Mouse (Mus musculus) forebrain, embryonic 12.5 days (tissue): Measurements from ENCODE around the gene Gm2431. TPM values are rescaled to one million over a fixed set of nuclear protein-coding genes. Genes with fewer than 3 reads are reported as not detected.
A peak's percentile ranks its signal among the peaks of the same experiment; 100 is the strongest.
"Not testable (repeated sequence)": the region's sequence is repeated elsewhere in the genome, so short reads cannot be mapped to it uniquely, and the experiment has no call there.

Experiments
- ATAC-seq: fragments of 200-750 bp; cut with Nextera tagmentation; 2 replicates; pipeline ENCODE4 v1.8.0; 2017; ENCODE audit warnings: moderate TSS enrichment; ENCODE audit not compliant: low FRiP score
- H3K27ac ChIP-seq: fragments of 300-500 bp; sonication (generic); 2 replicates; pipeline ENCODE4 v1.5.1; 2016; ENCODE audit warnings: mild to moderate bottlenecking
- H3K27me3 ChIP-seq: fragments of 300-500 bp; sonication (generic); 2 replicates; pipeline ENCODE4 v1.6.1; 2016; ENCODE audit warnings: mild to moderate bottlenecking
- H3K36me3 ChIP-seq: fragments of 300-500 bp; sonication (generic); replicated peaks from 2 replicates; pipeline ENCODE4 v1.6.1; 2016; ENCODE audit warnings: mild to moderate bottlenecking
- H3K4me1 ChIP-seq: fragments of 300-500 bp; sonication (generic); 2 replicates; pipeline ENCODE4 v1.6.1; 2016
- H3K4me2 ChIP-seq: fragments of 300-500 bp; sonication (generic); 2 replicates; pipeline ENCODE4 v1.6.1; 2016; ENCODE audit warnings: mild to moderate bottlenecking, moderate library complexity
- H3K4me3 ChIP-seq: fragments of 300-500 bp; sonication (generic); replicated peaks from 2 replicates; pipeline ENCODE4 v1.5.1; 2016; ENCODE audit warnings: mild to moderate bottlenecking
- H3K9ac ChIP-seq: fragments of 300-500 bp; sonication (generic); 2 replicates; pipeline ENCODE4 v1.6.1; 2016; ENCODE audit warnings: mild to moderate bottlenecking
- H3K9me3 ChIP-seq: fragments of 300-500 bp; sonication (generic); 2 replicates; pipeline ENCODE4 v1.6.1; 2016
- WGBS: fragments of 180-500 bp; shearing (Covaris S2); methylation state at CpG from one replicate; pipeline ENCODE4 v1.1.7; 2016; 5-methylcytosine and 5-hydroxymethylcytosine counted together
- polyA plus RNA-seq: library from polyadenylated mRNA; unstranded; fragments of >200 nt; fragmentation: Nextera tagmentation; extraction: Ambion mirVana; gene quantifications from 2 replicates; pipeline ENCODE4 v1.2.1, GENCODE M21; 2016

The Gm2431 gene
- not detected in 2 replicates for polyA plus RNA-seq

DNA sequence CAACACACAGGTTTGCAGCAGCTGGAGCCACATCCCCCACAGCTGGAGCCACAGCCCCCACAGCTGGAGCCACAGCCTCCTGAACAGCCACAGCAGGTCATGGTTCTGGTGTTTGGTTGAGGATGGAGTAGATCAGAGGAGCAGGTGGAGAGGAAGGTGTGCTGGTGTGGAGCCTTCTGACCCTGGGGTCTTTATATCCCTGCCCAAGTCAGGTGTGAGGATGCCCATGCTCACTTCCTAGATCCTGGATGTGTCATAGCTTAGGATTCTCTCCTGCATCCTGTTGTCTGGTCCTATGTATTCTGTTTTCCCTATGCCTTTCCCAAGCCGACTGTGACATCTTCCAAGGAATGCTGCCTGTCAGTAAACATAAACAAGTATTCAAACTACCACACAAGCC, at the start of gene Gm2431:
TSS of gene Gm2431 (minus strand) at position 101 of the 400 bp plus-strand sequence.
- H3K27ac ChIP-seq, H3K9ac ChIP-seq, H3K27me3 ChIP-seq, H3K4me3 ChIP-seq, ATAC-seq, H3K36me3 ChIP-seq, H3K9me3 ChIP-seq, H3K4me2 ChIP-seq, H3K4me1 ChIP-seq: not testable (repeated sequence)
- 74% methylated on average over 1 of the region's 1 CpGs for WGBS

DNA sequence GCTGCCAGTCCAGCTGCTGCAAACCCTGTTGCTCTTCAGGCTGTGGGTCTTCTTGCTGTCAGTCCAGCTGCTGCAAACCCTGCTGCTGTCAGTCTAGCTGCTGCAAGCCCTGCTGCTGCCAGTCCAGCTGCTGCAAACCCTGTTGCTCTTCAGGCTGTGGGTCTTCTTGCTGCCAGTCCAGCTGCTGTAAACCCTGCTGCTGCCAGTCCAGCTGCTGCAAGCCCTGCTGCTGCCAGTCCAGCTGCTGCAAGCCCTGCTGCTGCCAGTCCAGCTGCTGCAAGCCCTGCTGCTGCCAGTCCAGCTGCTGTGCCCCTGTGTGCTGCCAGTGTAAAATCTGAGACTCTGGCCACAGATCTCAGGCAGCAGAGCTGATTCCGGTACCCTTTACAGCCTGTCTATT, 45.8 kb upstream of the Gm2431 start:
- not testable (repeated sequence) for H3K4me1 ChIP-seq, H3K9ac ChIP-seq, H3K4me3 ChIP-seq, ATAC-seq, H3K36me3 ChIP-seq, H3K4me2 ChIP-seq, H3K9me3 ChIP-seq, H3K27ac ChIP-seq
- WGBS, result 82% methylated on average over 1 of the region's 1 CpGs
- H3K27me3 ChIP-seq, result peaks cover 22% of the 10 kb centered on the region; the same call in 1 of the 2 replicates

DNA sequence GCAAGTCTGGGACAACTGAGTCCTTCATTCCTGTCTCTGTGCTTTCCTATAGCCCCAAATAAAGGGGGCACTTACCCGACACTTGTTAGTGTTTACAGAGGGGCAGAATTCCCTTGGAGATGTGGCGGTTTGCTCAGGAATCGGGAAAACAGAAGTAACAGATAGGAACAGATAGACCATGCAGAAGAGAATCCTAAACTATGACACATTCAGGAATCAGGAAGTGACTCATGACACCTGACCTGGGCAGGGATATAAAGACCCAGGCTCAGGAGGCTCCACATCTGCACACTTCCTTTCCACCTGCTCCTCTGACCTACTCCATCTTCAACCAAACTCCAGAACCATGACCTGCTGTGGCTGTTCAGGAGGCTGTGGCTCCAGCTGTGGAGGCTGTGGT, 45.1 kb upstream of the Gm2431 start, which contains the start of gene Krtap5-4:
TSS of gene Krtap5-4 (plus strand) at position 301 of the 400 bp plus-strand sequence.
- peaks cover 22% of the 10 kb centered on the region; the same call in 1 of the 2 replicates for H3K27me3 ChIP-seq
- H3K27ac ChIP-seq, result no peak within 1 kb of the TSS
- no peak within 1 kb of the TSS for H3K9ac ChIP-seq
- no peaks in the 10 kb centered on the region for H3K4me1 ChIP-seq
- no peak for ATAC-seq
- H3K9me3 ChIP-seq, result no peaks in the 10 kb centered on the region
- 62% methylated on average over 3 of the region's 3 CpGs for WGBS
- no peaks in the 10 kb centered on the region for H3K36me3 ChIP-seq
- no peak within 1 kb of the TSS for H3K4me2 ChIP-seq
- no peak within 1 kb of the TSS for H3K4me3 ChIP-seq

DNA sequence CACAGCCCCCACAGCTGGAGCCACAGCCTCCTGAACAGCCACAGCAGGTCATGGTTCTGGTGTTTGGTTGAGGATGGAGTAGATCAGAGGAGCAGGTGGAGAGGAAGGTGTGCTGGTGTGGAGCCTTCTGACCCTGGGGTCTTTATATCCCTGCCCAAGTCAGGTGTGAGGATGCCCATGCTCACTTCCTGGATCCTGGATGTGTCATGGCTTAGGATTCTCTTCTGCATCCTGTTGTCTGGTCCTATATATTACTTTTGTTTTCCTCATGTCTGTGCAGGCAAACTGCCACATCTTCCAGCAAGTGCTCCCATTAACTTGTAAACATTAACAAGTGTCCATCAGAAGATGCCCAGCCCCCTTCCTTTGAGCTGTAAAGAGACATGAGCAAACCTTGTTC, 38.9 kb upstream of the Gm2431 start, which contains the start of gene Krtap5-1:
TSS of gene Krtap5-1 (minus strand) at position 101 of the 400 bp plus-strand sequence.
- H3K4me2 ChIP-seq, H3K9me3 ChIP-seq, H3K27ac ChIP-seq, H3K4me1 ChIP-seq, H3K36me3 ChIP-seq, H3K9ac ChIP-seq, ATAC-seq, H3K27me3 ChIP-seq, H3K4me3 ChIP-seq: not testable (repeated sequence)

DNA sequence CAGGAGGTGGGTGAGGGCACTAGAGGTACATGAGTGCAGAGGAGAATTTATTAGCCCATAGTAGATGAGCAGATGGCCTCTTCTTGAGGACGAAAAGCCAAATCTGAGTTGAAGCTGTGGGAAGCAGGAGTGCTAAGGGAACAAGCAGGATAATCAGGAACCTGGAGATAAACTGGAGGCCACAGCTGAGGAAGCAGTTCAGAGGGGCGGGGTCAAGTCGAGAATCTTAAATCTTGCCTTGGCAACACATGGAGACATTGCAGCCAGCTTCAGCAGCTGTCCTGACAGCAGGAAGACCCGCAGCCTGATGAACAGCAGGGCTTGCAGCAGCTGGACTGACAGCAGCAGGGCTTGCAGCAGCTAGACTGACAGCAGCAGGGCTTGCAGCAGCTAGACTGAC, 38.0 kb upstream of the Gm2431 start:
- H3K4me3 ChIP-seq, H3K27me3 ChIP-seq, H3K4me2 ChIP-seq, H3K9me3 ChIP-seq, H3K9ac ChIP-seq, H3K27ac ChIP-seq, H3K4me1 ChIP-seq, H3K36me3 ChIP-seq, ATAC-seq: not testable (repeated sequence)
- 39% methylated on average over 4 of the region's 4 CpGs for WGBS

DNA sequence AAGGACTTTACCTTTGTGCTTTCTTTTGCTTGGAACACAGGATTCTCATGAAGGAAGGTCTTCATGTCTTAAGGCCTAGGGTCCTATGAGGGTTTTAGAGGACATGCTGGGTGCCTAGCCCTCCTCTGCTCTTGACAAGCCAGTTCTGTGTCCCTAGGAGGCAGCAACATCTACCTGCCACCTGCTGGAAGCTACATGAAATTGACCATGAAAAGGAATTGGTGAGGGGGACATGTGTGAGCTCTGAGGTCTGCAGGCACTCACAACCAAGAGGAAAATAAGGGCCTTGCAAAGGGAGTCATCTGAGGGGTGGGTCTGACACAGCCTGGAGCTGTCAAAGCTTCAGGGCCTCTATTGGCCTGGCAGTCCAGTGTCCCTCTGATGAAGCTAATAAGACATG, 37.3 kb upstream of the Gm2431 start:
- 0 out of 2 replicates have a peak, but pooled peaks cover 4% of the 10 kb centered on the region for H3K27me3 ChIP-seq
- no peak overlapping the region for H3K9ac ChIP-seq
- H3K27ac ChIP-seq, result no peak overlapping the region
- H3K4me1 ChIP-seq, result no peaks in the 10 kb centered on the region
- no peak overlapping the region for H3K4me2 ChIP-seq
- no peak overlapping the region for H3K4me3 ChIP-seq
- no peaks in the 10 kb centered on the region for H3K9me3 ChIP-seq
- ATAC-seq, result no peak
- no peaks in the 10 kb centered on the region for H3K36me3 ChIP-seq

DNA sequence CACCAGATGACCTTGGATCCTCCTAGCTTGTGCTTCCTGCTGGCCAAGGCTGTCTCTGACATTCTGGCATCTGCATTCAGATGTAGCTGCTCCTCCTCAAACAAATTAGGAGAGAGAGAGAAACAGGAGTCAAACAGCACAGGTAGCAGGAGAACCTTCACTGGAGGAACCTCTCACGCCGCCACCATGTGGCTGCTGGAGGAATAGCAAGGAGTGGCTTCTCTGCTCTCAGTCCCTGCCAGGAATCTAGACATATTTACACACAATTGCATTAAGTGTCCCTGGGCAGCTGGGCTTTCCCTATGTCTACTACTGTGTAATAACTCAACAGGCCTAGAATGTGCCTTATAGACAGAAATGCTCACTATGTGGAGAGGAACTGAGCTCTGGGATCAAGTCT, 35.7 kb upstream of the Gm2431 start:
- not testable (repeated sequence) for H3K27ac ChIP-seq, H3K9ac ChIP-seq, H3K4me3 ChIP-seq, H3K27me3 ChIP-seq, H3K4me1 ChIP-seq, H3K4me2 ChIP-seq, H3K9me3 ChIP-seq, ATAC-seq, H3K36me3 ChIP-seq
- WGBS, result 2% methylated on average over 2 of the region's 2 CpGs

DNA sequence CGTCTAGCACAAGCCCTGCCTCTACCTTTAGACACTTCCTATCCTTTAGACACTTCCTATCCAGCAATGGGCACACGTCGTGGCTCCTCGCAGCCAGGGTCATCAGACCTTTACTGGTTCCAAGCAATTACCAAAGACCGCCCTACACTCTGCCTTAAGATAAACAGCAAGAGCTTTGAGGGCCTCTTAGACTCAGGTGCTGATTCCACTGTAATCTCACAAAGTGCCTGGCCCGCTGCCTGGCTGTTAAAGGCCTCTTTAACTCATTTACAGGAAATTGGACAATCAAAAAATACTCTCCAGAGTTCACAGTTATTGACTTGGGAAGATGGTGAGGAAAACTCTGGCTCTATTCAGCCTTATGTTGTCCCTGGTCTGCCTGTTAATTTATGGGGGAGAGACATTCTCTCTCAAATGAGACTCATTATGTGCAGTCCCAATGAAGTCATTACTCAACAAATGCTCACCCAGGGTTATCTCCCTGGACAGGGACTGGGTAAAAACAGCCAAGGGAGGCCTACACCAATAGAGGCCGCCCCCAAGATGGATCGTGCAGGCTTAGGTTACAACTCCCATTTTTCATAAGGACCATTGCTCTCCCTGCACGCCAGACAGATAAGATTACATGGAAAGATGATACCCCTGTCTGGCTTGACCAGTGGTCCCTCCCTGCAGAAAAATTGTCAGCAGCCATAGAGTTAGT, 27.9 kb upstream of the Gm2431 start:
- ATAC-seq, H3K4me2 ChIP-seq, H3K9ac ChIP-seq, H3K36me3 ChIP-seq, H3K4me3 ChIP-seq, H3K9me3 ChIP-seq, H3K27ac ChIP-seq: not testable (repeated sequence)
- peaks cover 22% of the 10 kb centered on the region for H3K27me3 ChIP-seq
- WGBS, result 79% methylated on average over 9 of the region's 9 CpGs
- H3K4me1 ChIP-seq, result peaks cover 11% of the 10 kb centered on the region

DNA sequence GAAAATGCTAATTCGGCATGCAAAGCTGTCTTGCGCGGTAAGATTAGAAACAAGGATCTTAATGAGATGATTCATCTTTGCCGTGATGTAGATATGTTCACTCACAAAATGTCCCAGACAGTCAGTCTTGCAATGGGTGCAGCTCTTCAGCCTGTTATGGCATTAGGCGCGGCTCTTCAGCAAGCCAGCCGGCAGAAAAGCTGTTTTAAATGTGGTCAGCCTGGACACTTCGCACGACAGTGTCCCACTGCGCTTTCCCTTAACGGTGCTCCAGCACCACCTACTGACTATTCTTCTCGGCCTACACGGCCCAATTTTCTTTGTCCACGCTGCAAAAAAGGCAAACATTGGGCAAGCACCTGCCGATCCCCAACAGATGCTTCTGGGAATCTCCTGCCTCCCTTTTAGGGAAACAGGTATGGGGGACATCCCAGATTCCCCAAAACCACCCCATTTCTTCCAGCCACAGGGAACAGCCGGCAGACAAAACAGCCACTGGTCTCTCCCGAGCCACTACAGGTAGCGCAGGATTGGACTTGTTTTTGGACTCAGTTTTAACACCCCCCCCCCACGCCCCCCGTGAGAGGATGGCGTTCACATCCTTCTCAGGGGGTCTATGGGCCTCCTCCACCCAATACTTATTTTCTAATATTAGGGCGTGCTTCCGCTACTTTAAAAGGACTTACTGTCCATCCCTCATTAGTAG, 27.1 kb upstream of the Gm2431 start:
- H3K9me3 ChIP-seq, result no peaks in the 10 kb centered on the region
- H3K4me2 ChIP-seq, result peak overlapping the region; percentile 83
- peak overlapping the region; percentile 25; the same call in 1 of the 2 replicates for H3K27ac ChIP-seq
- peaks cover 11% of the 10 kb centered on the region for H3K4me1 ChIP-seq
- no peaks in the 10 kb centered on the region for H3K36me3 ChIP-seq
- 21% methylated on average over 23 of the region's 23 CpGs for WGBS
- ATAC-seq, result peak; percentile 71
- peak overlapping the region; percentile 3; the same call in 1 of the 2 replicates for H3K9ac ChIP-seq
- peaks cover 23% of the 10 kb centered on the region for H3K27me3 ChIP-seq
- peak overlapping the region; percentile 51 for H3K4me3 ChIP-seq

DNA sequence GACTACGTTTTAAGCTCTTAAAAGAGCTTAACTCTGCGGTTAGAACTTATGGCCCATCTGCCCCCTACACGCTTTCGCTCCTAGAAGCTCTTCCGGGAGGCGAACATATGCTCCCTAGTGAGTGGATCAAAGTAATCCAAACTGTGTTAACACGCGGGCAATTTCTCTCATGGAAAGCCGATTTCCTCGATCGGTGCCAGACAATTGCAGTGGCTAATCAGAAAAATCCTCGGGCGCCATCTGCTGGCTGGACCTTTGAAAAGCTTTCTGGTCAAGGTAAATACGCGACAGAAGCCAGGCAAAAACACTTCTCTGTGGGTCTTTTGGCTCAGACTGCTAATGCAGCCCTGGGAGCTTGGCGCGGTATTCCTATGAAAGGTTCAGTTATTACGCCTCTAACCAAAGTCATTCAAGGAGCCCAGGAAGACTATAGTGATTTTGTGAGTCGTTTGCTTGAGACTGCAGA, 26.5 kb upstream of the Gm2431 start:
- peaks cover 11% of the 10 kb centered on the region for H3K4me1 ChIP-seq
- ATAC-seq, result peak; percentile 82
- peak overlapping the region; percentile 82 for H3K27ac ChIP-seq
- WGBS, result under 1% methylated on average over 19 of the region's 19 CpGs
- H3K4me2 ChIP-seq, result peak overlapping the region; percentile 83
- peak overlapping the region; percentile 57 for H3K9ac ChIP-seq
- H3K27me3 ChIP-seq, result peaks cover 29% of the 10 kb centered on the region
- no peaks in the 10 kb centered on the region for H3K9me3 ChIP-seq
- H3K4me3 ChIP-seq, result peak overlapping the region; percentile 51
- no peaks in the 10 kb centered on the region for H3K36me3 ChIP-seq

DNA sequence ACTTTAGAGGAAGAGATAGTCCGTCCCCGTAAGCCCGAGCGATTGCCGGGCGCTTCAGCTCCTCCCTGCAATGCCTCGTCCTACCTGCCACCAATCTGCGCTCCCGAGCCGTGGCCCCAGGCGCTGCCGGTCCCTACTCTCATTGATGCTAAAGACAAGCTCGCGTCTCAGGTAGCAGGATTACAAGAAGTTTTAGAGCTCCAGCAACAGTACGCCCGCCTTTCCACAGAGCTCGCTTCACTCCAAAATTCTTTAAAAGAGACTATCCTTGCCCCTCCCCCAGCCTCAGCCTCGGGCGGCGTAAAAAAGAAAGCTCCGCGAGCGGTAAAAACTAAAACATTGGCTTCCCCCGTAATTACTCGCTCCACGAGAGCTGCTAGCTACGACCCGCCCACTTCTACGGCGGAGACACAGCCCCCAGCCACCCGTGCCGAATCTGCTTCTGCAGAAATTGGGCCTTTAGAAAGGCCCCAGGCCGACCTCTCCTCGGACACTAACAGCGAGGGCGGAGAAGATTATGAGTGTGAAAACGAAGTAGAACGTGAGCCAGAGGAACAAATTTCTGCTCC, 26.0 kb upstream of the Gm2431 start:
- Histone ChIP-seq H3K4me1 (peaks cover 11% of the 10 kb centered on the region), H3K4me2 (peak overlapping the region; percentile 83), H3K9ac (peak overlapping the region; percentile 57), H3K36me3 (no peaks in the 10 kb centered on the region), H3K27ac (peak overlapping the region; percentile 82), H3K9me3 (no peaks in the 10 kb centered on the region), H3K27me3 (peaks cover 31% of the 10 kb centered on the region), H3K4me3 (peak overlapping the region; percentile 51)
- peak; percentile 80 for ATAC-seq
- WGBS, result under 1% methylated on average over 38 of the region's 38 CpGs

DNA sequence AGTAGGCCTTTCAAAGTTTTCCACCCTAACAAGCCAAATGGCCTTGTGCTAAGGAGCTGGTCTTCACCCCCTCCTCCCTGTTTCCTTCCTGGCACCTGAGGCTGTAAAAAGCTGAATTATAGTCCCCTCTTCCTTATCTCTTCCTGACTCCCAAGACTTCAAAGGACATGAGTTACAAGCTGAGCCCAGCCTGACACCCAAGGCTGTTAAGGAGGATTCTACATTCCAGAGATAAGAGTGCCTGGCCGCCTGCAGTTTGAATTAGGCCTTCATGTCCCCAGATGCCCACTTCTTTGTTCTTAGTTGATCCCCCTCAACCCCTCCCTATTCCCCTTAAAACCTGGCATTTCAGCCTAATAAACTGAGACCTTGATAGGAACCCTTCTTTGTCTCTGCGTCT, 24.7 kb upstream of the Gm2431 start:
- H3K4me2 ChIP-seq, H3K4me3 ChIP-seq, H3K36me3 ChIP-seq, H3K9me3 ChIP-seq, H3K27ac ChIP-seq, H3K9ac ChIP-seq, ATAC-seq: not testable (repeated sequence)
- H3K27me3 ChIP-seq, result peaks cover 31% of the 10 kb centered on the region
- 17% methylated on average over 2 of the region's 2 CpGs for WGBS
- H3K4me1 ChIP-seq, result peaks cover 11% of the 10 kb centered on the region
